Mouse (Mus musculus) bone marrow macrophage, adult 2 months (primary cell): ENCODE data around the gene Tctn1. TPM values are rescaled to one million over a fixed set of nuclear protein-coding genes. Genes with fewer than 3 reads are reported as not detected.

Source experiments
- H3K27ac ChIP-seq: 2 replicates; pipeline ENCODE4 v1.5.1; 2012; ENCODE audit warnings: low read depth, low read length; ENCODE audit not compliant: insufficient read depth
- H3K4me1 ChIP-seq: 2 replicates; pipeline ENCODE4 v1.6.1; 2012; ENCODE audit warnings: low read length; ENCODE audit not compliant: control insufficient read depth, insufficient read depth
- H3K4me3 ChIP-seq: 2 replicates; pipeline ENCODE4 v1.5.1; 2012; ENCODE audit warnings: mild to moderate bottlenecking, low read length, moderate library complexity; ENCODE audit not compliant: insufficient read depth
- CTCF ChIP-seq: IDR thresholded peaks from 2 replicates; pipeline ENCODE4 v1.5.1; 2012; ENCODE audit warnings: low read depth, mild to moderate bottlenecking, low read length, moderate library complexity
- POLR2A ChIP-seq: IDR thresholded peaks from 2 replicates; pipeline ENCODE4 v1.6.1; 2012; ENCODE audit warnings: mild to moderate bottlenecking, low read depth, low read length, borderline replicate concordance
- polyA plus RNA-seq: library from polyadenylated mRNA; stranded (reverse); fragments of >200 nt; gene quantifications from 2 replicates; pipeline ENCODE4 v1.2.4, GENCODE M21; 2012; ENCODE audit not compliant: missing spikeins, insufficient read depth, insufficient read length

Tctn1 gene
- polyA plus RNA-seq, 1 experiment = 13.7 TPM

- TF ChIP-seq CTCF (no peak), POLR2A (no peak)
- H3K4me3 ChIP-seq = no peak overlapping the region
- H3K4me1 ChIP-seq = peaks cover 22% of the 10 kb centered on the region
- no peak overlapping the region for H3K27ac ChIP-seq
Observed at GRCm38 (mm10) chr5:122287026-122287425, 22.8 kb upstream of the Tctn1 start.

- Histone ChIP-seq H3K4me1 (peaks cover 27% of the 10 kb centered on the region), H3K27ac (no peak overlapping the region), H3K4me3 (peak overlapping the region; percentile 91)
- TF ChIP-seq POLR2A (no peak), CTCF (no peak)
Observed at GRCm38 (mm10) chr5:122286191-122286590, 21.9 kb upstream of the Tctn1 start.

- Histone ChIP-seq H3K4me3 (peak overlapping the region; percentile 91), H3K27ac (no peak overlapping the region), H3K4me1 (peaks cover 30% of the 10 kb centered on the region)
- TF ChIP-seq POLR2A (no peak), CTCF (no peak)
Observed at GRCm38 (mm10) chr5:122285767-122286150, 21.5 kb upstream of the Tctn1 start.

GRCm38 (mm10) chr5:122285029-122285766, 20.9 kb upstream of the Tctn1 start:
- peak overlapping the region; percentile 91 for H3K4me3 ChIP-seq
- H3K27ac ChIP-seq = peak overlapping the region; percentile 16; the same call in 1 of the 2 replicates
- H3K4me1 ChIP-seq = peaks cover 35% of the 10 kb centered on the region
- no peak for TF ChIP-seq CTCF
- TF ChIP-seq POLR2A = no peak

- H3K27ac ChIP-seq = peak within 1 kb of the TSS; percentile 16
- peak within 1 kb of the TSS; percentile 91 for H3K4me3 ChIP-seq
- TF ChIP-seq CTCF (no peak), POLR2A (no peak)
- peaks cover 40% of the 10 kb centered on the region for H3K4me1 ChIP-seq
Observed at GRCm38 (mm10) chr5:122284183-122285028, 20.1 kb upstream of the Tctn1 start, which contains the start of gene Pptc7. Pptc7 (plus strand) TSS chr5:122284365.

- Histone ChIP-seq H3K27ac (no peak overlapping the region), H3K4me3 (no peak overlapping the region), H3K4me1 (peaks cover 40% of the 10 kb centered on the region)
- no peak for TF ChIP-seq CTCF
- TF ChIP-seq POLR2A = no peak
Observed at GRCm38 (mm10) chr5:122283828-122284182, 19.5 kb upstream of the Tctn1 start.

GRCm38 (mm10) chr5:122280827-122281462, 16.7 kb upstream of the Tctn1 start:
- Histone ChIP-seq H3K27ac (peak overlapping the region; percentile 67), H3K4me3 (peak overlapping the region; percentile 12), H3K4me1 (peaks cover 30% of the 10 kb centered on the region)
- TF ChIP-seq CTCF = no peak; the same call in 1 of the 2 replicates
- no peak for TF ChIP-seq POLR2A

- Histone ChIP-seq H3K4me3 (no peak overlapping the region), H3K4me1 (peaks cover 29% of the 10 kb centered on the region), H3K27ac (peak overlapping the region; percentile 67)
- TF ChIP-seq CTCF (no peak), POLR2A (no peak)
Observed at GRCm38 (mm10) chr5:122280422-122280826, 16.2 kb upstream of the Tctn1 start.

- Histone ChIP-seq H3K4me3 (no peak overlapping the region), H3K4me1 (peaks cover 34% of the 10 kb centered on the region), H3K27ac (peak overlapping the region; percentile 67; the same call in 1 of the 2 replicates)
- TF ChIP-seq CTCF (no peak), POLR2A (no peak)
Observed at GRCm38 (mm10) chr5:122279799-122280421, 15.7 kb upstream of the Tctn1 start.
